Mouse (Mus musculus): ENCODE measurements around the gene Cep126. TPM values are rescaled to one million over a fixed set of nuclear protein-coding genes. Genes with fewer than 3 reads are reported as not detected.

Gene Cep126
- polyA plus RNA-seq (2016; fragmentation: Nextera tagmentation; extraction: Ambion mirVana) = 2.1 and 2.6 TPM in 2 replicates

DNA sequence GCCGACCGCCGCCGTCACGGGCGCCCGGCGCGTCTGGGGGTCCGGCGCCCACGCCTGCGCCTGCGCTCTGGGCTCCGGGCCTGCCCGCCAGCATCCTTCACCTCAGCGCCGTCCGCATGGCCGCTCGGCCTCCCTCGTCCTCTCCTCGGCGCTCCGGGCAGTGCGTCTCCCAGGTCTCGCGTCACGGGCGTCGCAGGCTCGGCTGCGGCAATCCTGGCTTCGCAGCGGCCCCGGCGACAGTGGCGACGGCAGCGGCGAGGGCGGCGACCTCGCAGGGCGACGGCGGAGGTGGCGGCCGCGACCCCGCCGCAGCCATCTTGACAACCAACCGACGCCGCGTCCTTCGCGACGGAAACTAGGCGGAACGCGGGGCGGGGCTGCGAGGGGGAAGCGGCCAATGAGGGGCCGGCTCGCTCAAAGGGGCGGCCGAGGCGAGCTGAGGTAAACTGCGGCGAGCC is at the start of gene Cep126:
TSS of gene Cep126 (minus strand) at position 178 of the 458 bp plus-strand sequence.
- no peaks in the 10 kb centered on the region for H3K36me3 ChIP-seq
- no peaks in the 10 kb centered on the region for H3K27me3 ChIP-seq (ENCODE audit: insufficient read depth, poor library complexity, severe bottlenecking)
- peak; percentile 93 for DNase-seq (ENCODE audit: low spot score)
- no peaks in the 10 kb centered on the region for H3K4me1 ChIP-seq
- no peaks in the 10 kb centered on the region for H3K9me3 ChIP-seq
- WGBS = under 1% methylated on average over 67 of the region's 72 CpGs
- H3K27ac ChIP-seq = peak within 1 kb of the TSS; percentile 78
- H3K4me3 ChIP-seq = peak within 1 kb of the TSS; percentile 91

- H3K27ac ChIP-seq = no peak overlapping the region
- no peaks in the 10 kb centered on the region for H3K9me3 ChIP-seq
- DNase-seq (ENCODE audit: low spot score) = no peak
- no peaks in the 10 kb centered on the region for H3K36me3 ChIP-seq
- 80% methylated on average over 3 of the region's 3 CpGs for WGBS
- no peaks in the 10 kb centered on the region for H3K4me1 ChIP-seq
- no peaks in the 10 kb centered on the region for H3K27me3 ChIP-seq (ENCODE audit: insufficient read depth, poor library complexity, severe bottlenecking)
- no peak overlapping the region for H3K4me3 ChIP-seq
These were observed 45.5 kb upstream of the Cep126 start for GRCm38 (mm10) chr9:8179554-8179953.

DNA sequence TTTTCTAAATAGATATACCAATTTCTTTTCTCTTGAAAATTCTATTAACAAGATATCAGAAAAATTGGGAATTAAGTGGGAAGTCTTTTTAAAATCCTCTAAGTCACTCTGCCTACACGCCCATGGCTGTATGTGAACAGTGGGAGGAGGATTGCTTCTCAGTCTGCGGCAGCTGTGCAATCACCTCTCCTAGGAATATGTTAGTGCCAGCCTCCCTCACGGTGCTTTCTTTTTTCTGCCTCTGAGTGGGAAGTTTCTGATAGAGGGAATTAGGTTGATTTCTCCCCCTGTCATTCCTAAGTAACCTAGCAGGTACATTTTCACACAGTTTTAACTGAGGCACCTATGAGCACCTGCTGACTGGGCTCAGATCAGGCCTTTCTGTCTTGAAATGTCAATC is 43.0 kb upstream of the Cep126 start:
- no peaks in the 10 kb centered on the region for H3K9me3 ChIP-seq
- no peak overlapping the region for H3K4me3 ChIP-seq
- 69% methylated on average over 3 of the region's 3 CpGs for WGBS
- H3K36me3 ChIP-seq = no peaks in the 10 kb centered on the region
- H3K27ac ChIP-seq = no peak overlapping the region
- H3K27me3 ChIP-seq (ENCODE audit: insufficient read depth, poor library complexity, severe bottlenecking) = no peaks in the 10 kb centered on the region
- H3K4me1 ChIP-seq = no peaks in the 10 kb centered on the region
- DNase-seq (ENCODE audit: low spot score) = no peak

GRCm38 (mm10) chr9:8157011-8157410 is 22.9 kb upstream of the Cep126 start:
- DNase-seq (ENCODE audit: low spot score) = no peak
- Histone ChIP-seq H3K4me3 (no peak overlapping the region), H3K27me3 (ENCODE audit: insufficient read depth, poor library complexity, severe bottlenecking) (no peaks in the 10 kb centered on the region), H3K27ac (no peak overlapping the region), H3K36me3 (no peaks in the 10 kb centered on the region), H3K9me3 (no peaks in the 10 kb centered on the region), H3K4me1 (no peaks in the 10 kb centered on the region)
- WGBS = 92% methylated on average over 2 of the region's 2 CpGs

- DNase-seq (ENCODE audit: low spot score) = no peak
- Histone ChIP-seq H3K27ac (no peak overlapping the region), H3K36me3 (no peaks in the 10 kb centered on the region), H3K9me3 (no peaks in the 10 kb centered on the region), H3K4me3 (no peak overlapping the region), H3K27me3 (ENCODE audit: insufficient read depth, poor library complexity, severe bottlenecking) (no peaks in the 10 kb centered on the region), H3K4me1 (no peaks in the 10 kb centered on the region)
- 85% methylated on average over 1 of the region's 1 CpGs for WGBS
These were observed 5.4 kb upstream of the Cep126 start for GRCm38 (mm10) chr9:8139501-8139900.

- H3K4me1 ChIP-seq = no peaks in the 10 kb centered on the region
- no peaks in the 10 kb centered on the region for H3K36me3 ChIP-seq
- H3K27ac ChIP-seq = peak overlapping the region; percentile 78
- peak; percentile 73 for DNase-seq (ENCODE audit: low spot score)
- H3K27me3 ChIP-seq (ENCODE audit: insufficient read depth, poor library complexity, severe bottlenecking) = no peaks in the 10 kb centered on the region
- WGBS = 2% methylated on average over 22 of the region's 22 CpGs
- no peaks in the 10 kb centered on the region for H3K9me3 ChIP-seq
- peak overlapping the region; percentile 91 for H3K4me3 ChIP-seq
These were observed 443 bp downstream of the Cep126 start for GRCm38 (mm10) chr9:8133586-8134115.

DNA sequence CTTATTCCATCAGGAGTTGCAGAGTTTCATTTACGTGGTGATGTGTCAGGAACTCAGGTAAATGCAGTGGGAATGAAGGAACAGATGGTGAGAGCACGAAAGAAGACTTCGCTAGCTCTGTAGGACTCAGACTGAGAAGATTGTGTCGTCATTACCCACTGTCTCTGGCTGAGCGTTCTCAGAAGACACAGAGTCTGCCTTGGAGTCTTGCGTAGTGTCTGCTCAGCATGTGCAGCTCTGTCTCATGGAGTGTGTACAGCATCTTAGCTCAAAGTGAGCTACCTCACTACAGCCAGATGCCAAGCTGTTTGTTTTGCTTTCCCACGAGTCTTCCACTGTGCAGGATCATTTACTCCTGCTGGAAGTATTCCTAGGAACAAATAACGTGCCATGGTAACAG is 10.6 kb downstream of the Cep126 start:
- Histone ChIP-seq H3K36me3 (peaks cover 9% of the 10 kb centered on the region; the same call in 1 of the 2 replicates), H3K27ac (no peak overlapping the region), H3K4me3 (no peak overlapping the region), H3K27me3 (ENCODE audit: insufficient read depth, poor library complexity, severe bottlenecking) (no peaks in the 10 kb centered on the region), H3K4me1 (no peaks in the 10 kb centered on the region), H3K9me3 (no peaks in the 10 kb centered on the region)
- 84% methylated on average over 8 of the region's 8 CpGs for WGBS
- DNase-seq (ENCODE audit: low spot score) = no peak

- Histone ChIP-seq H3K4me1 (no peaks in the 10 kb centered on the region), H3K27ac (no peak overlapping the region), H3K36me3 (peaks cover 35% of the 10 kb centered on the region), H3K4me3 (no peak overlapping the region), H3K9me3 (peaks cover 8% of the 10 kb centered on the region), H3K27me3 (ENCODE audit: insufficient read depth, poor library complexity, severe bottlenecking) (no peaks in the 10 kb centered on the region)
- WGBS = 66% methylated on average over 5 of the region's 5 CpGs
- DNase-seq (ENCODE audit: low spot score) = no peak
These were observed 19.6 kb downstream of the Cep126 start for GRCm38 (mm10) chr9:8114516-8114915.

DNA sequence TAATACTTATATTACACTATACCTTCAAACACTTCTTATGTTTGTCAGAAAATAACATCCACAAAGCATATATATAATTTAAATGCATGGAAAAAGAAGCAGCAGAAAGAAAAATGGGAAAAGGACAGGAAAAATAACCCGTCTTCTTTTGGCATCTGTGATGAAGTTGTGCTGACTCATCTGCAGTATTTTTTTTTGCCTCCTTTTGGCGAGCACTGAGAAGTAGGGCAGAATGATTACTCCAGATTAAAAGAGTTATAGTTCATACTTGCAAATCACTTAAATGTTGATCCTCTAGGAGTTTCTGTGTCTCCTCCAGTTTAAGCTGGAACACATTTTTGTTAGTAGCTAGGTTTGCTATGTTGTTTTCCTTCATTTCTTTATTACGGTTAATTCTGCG is 31.0 kb downstream of the Cep126 start:
- 86% methylated on average over 4 of the region's 4 CpGs for whole genome bisulfite sequencing
- Histone ChIP-seq H3K9me3 (no peaks in the 10 kb centered on the region), H3K4me1 (no peaks in the 10 kb centered on the region), H3K4me3 (no peak overlapping the region), H3K36me3 (no peaks in the 10 kb centered on the region), H3K27me3 (ENCODE audit: insufficient read depth, poor library complexity, severe bottlenecking) (no peaks in the 10 kb centered on the region), H3K27ac (no peak overlapping the region)
- DNase-seq (ENCODE audit: low spot score) = no peak

DNA sequence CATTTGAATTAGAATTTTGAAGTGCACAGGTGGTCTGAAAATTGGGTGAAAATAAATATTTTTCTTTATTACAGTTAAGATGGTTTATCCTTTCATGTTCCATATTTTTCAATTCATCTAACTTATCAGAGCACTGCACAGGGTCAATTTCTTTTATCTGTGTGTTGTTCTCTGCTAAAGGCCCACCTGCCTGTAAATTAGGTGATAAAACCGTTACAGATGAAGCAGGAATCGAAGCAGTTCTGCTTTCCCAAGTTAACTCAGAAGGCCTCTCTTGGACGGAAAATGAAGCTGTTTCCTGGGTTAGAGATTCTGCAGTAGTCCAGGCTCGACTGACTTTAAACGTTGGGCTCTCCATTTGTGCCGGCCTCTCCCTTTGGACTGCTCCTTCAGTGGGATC is 33.1 kb downstream of the Cep126 start:
- H3K4me3 ChIP-seq = no peak overlapping the region
- no peaks in the 10 kb centered on the region for H3K36me3 ChIP-seq
- no peak overlapping the region for H3K27ac ChIP-seq
- H3K9me3 ChIP-seq = no peaks in the 10 kb centered on the region
- H3K27me3 ChIP-seq (ENCODE audit: insufficient read depth, poor library complexity, severe bottlenecking) = no peaks in the 10 kb centered on the region
- 77% methylated on average over 6 of the region's 6 CpGs for WGBS
- H3K4me1 ChIP-seq = no peaks in the 10 kb centered on the region
- no peak for DNase-seq (ENCODE audit: low spot score)

- Histone ChIP-seq H3K9me3 (no peaks in the 10 kb centered on the region), H3K36me3 (no peaks in the 10 kb centered on the region), H3K4me1 (no peaks in the 10 kb centered on the region), H3K27me3 (ENCODE audit: insufficient read depth, poor library complexity, severe bottlenecking) (no peaks in the 10 kb centered on the region), H3K27ac (no peak overlapping the region), H3K4me3 (no peak overlapping the region)
- DNase-seq (ENCODE audit: low spot score) = no peak
- WGBS = 88% methylated on average over 5 of the region's 5 CpGs
These were observed 55.2 kb downstream of the Cep126 start for GRCm38 (mm10) chr9:8078882-8079281.

DNA sequence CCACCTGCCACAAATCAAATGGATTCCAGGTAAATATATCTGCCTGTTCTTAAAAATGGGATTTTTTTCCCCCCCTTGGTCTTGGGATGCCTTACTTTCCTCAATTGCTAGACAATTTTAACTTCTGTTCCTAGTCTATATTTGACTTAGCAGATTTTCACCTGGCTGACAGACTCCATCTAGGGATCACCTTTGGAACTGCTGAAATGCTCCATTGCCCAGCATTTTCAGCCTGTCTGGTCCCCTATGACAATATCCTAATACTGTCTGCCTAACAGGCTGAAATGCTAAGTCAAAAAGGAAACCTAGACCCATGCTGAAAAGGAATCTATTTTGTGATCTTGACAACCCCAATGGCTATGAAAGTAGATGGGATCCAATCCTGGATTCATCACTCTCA is 59.7 kb downstream of the Cep126 start:
- H3K4me1 ChIP-seq = no peaks in the 10 kb centered on the region
- no peaks in the 10 kb centered on the region for H3K36me3 ChIP-seq
- no peaks in the 10 kb centered on the region for H3K9me3 ChIP-seq
- DNase-seq (ENCODE audit: low spot score) = no peak
- no peaks in the 10 kb centered on the region for H3K27me3 ChIP-seq (ENCODE audit: insufficient read depth, poor library complexity, severe bottlenecking)
- H3K4me3 ChIP-seq = no peak overlapping the region
- no peak overlapping the region for H3K27ac ChIP-seq

DNA sequence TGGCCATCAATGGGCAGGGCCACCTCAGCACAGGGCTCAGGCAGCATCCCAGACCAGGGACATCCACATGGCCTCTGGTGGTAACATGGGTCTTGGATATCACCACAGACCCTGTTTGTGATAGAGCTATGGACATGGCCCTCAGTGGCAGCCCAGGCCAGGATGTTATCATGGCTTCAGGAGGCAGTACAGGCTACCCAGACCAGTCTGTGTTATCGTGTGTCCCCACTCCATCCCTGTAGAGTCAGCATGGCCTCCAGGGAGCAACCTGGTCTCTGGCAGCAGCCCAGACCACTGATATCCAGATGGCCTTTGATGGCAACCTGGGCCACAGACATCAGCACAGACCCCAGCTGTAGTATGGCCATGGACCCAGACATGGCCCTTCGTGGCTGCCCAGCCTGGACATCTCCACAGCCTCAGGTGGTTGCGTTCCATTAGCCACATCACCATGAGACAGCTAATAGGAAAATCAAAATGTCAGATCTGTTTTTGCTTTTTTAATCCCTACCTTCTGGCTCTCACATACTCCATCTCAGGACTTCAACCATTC is 60.8 kb downstream of the Cep126 start:
- no peaks in the 10 kb centered on the region for H3K4me1 ChIP-seq
- H3K27ac ChIP-seq = no peak overlapping the region
- WGBS = 88% methylated on average over 3 of the region's 3 CpGs
- no peaks in the 10 kb centered on the region for H3K9me3 ChIP-seq
- no peaks in the 10 kb centered on the region for H3K27me3 ChIP-seq (ENCODE audit: insufficient read depth, poor library complexity, severe bottlenecking)
- H3K36me3 ChIP-seq = no peaks in the 10 kb centered on the region
- no peak for DNase-seq (ENCODE audit: low spot score)
- no peak overlapping the region for H3K4me3 ChIP-seq

GRCm38 (mm10) chr9:8059636-8060035 is 74.5 kb downstream of the Cep126 start:
- no peak for DNase-seq (ENCODE audit: low spot score)
- Histone ChIP-seq H3K36me3 (no peaks in the 10 kb centered on the region), H3K27ac (no peak overlapping the region), H3K27me3 (ENCODE audit: insufficient read depth, poor library complexity, severe bottlenecking) (no peaks in the 10 kb centered on the region), H3K4me3 (no peak overlapping the region), H3K4me1 (no peaks in the 10 kb centered on the region), H3K9me3 (no peaks in the 10 kb centered on the region)
- 66% methylated on average over 3 of the region's 3 CpGs for WGBS

Measured in heart, embryonic 10.5 days (tissue).